Mouse (Mus musculus): ENCODE measurements at regions not wholly inside any gene's neighbourhood (a gene's known extent, or its start where the extent isn't known, plus 50 kb on each side); places are given as distances from the start of the nearest gene placed in this dataset.

GRCm38 (mm10) chr6:112207229-112207628, 66.3 kb upstream of the Lmcd1 start:
- no peaks in the 10 kb centered on the region for H3K9me3 ChIP-seq (ENCODE audit: low read length)
- H3K36me3 ChIP-seq (replicated peaks; ENCODE audit: insufficient read depth, low read length), result no peaks in the 10 kb centered on the region
- WGBS (ENCODE audit: insufficient replicate concordance), result 35% methylated on average over 5 of the region's 5 CpGs
- TF ChIP-seq EP300 (IDR thresholded peaks at IDR 0.05; ENCODE audit: low read depth), result no peak
- TF ChIP-seq CTCF (IDR thresholded peaks at IDR 0.05; ENCODE audit: low read depth), result peak; percentile 83
- ATAC-seq (no peak), DNase-seq (no peak)
- no peak overlapping the region for H3K4me3 ChIP-seq (ENCODE audit: low read depth, low read length)
- H3K4me2 ChIP-seq (ENCODE audit: low read depth, low read length), result no peak overlapping the region
- no peak overlapping the region for H3K9ac ChIP-seq (replicated peaks)
- no peaks in the 10 kb centered on the region for H3K4me1 ChIP-seq (ENCODE audit: insufficient read depth)
- H3K27me3 ChIP-seq (ENCODE audit: insufficient read depth, low read length), result no peaks in the 10 kb centered on the region
- H3K27ac ChIP-seq (ENCODE audit: low read depth), result no peak overlapping the region

GRCm38 (mm10) chr6:112210238-112210950, 63.2 kb upstream of the Lmcd1 start:
- no peak overlapping the region for H3K4me2 ChIP-seq (ENCODE audit: low read depth, low read length)
- no peak overlapping the region for H3K4me3 ChIP-seq (ENCODE audit: low read depth, low read length)
- H3K27ac ChIP-seq (ENCODE audit: low read depth), result no peak overlapping the region
- TF ChIP-seq EP300 (IDR thresholded peaks at IDR 0.05; ENCODE audit: low read depth), result no peak
- TF ChIP-seq CTCF (IDR thresholded peaks at IDR 0.05; ENCODE audit: low read depth), result peak; percentile 49
- no peak overlapping the region for H3K9ac ChIP-seq (replicated peaks)
- ATAC-seq (peak; percentile 100), DNase-seq (peak; percentile 70)
- H3K9me3 ChIP-seq (ENCODE audit: low read length), result no peaks in the 10 kb centered on the region
- no peaks in the 10 kb centered on the region for H3K27me3 ChIP-seq (ENCODE audit: insufficient read depth, low read length)
- no peaks in the 10 kb centered on the region for H3K4me1 ChIP-seq (ENCODE audit: insufficient read depth)
- H3K36me3 ChIP-seq (replicated peaks; ENCODE audit: insufficient read depth, low read length), result no peaks in the 10 kb centered on the region
- 22% methylated on average over 8 of the region's 8 CpGs for WGBS (ENCODE audit: insufficient replicate concordance)

- Histone ChIP-seq H3K4me1 (ENCODE audit: insufficient read depth) (no peaks in the 10 kb centered on the region), H3K27me3 (ENCODE audit: insufficient read depth, low read length) (no peaks in the 10 kb centered on the region), H3K4me3 (ENCODE audit: low read depth, low read length) (no peak overlapping the region), H3K9me3 (ENCODE audit: low read length) (no peaks in the 10 kb centered on the region), H3K9ac (replicated peaks) (no peak overlapping the region), H3K4me2 (ENCODE audit: low read depth, low read length) (no peak overlapping the region), H3K36me3 (replicated peaks; ENCODE audit: insufficient read depth, low read length) (no peaks in the 10 kb centered on the region), H3K27ac (ENCODE audit: low read depth) (no peak overlapping the region)
- 72% methylated on average over 3 of the region's 3 CpGs for WGBS (ENCODE audit: insufficient replicate concordance)
- no peak for DNase-seq
- no peak for ATAC-seq
- TF ChIP-seq CTCF (IDR thresholded peaks at IDR 0.05; ENCODE audit: low read depth), result no peak
- no peak for TF ChIP-seq EP300 (IDR thresholded peaks at IDR 0.05; ENCODE audit: low read depth)
Observed at GRCm38 (mm10) chr6:112216868-112217267, 56.7 kb upstream of the Lmcd1 start.

GRCm38 (mm10) chr6:112218248-112218647, 55.3 kb upstream of the Lmcd1 start:
- no peak overlapping the region for H3K4me3 ChIP-seq (ENCODE audit: low read depth, low read length)
- no peak for DNase-seq
- H3K27ac ChIP-seq (ENCODE audit: low read depth), result no peak overlapping the region
- WGBS (ENCODE audit: insufficient replicate concordance), result 83% methylated on average over 1 of the region's 1 CpGs
- H3K4me1 ChIP-seq (ENCODE audit: insufficient read depth), result no peaks in the 10 kb centered on the region; the same call in 1 of the 2 replicates
- no peak for ATAC-seq
- no peaks in the 10 kb centered on the region for H3K36me3 ChIP-seq (replicated peaks; ENCODE audit: insufficient read depth, low read length)
- H3K27me3 ChIP-seq (ENCODE audit: insufficient read depth, low read length), result no peaks in the 10 kb centered on the region
- TF ChIP-seq CTCF (IDR thresholded peaks at IDR 0.05; ENCODE audit: low read depth) (no peak), EP300 (IDR thresholded peaks at IDR 0.05; ENCODE audit: low read depth) (no peak)
- no peak overlapping the region for H3K4me2 ChIP-seq (ENCODE audit: low read depth, low read length)
- no peak overlapping the region for H3K9ac ChIP-seq (replicated peaks)
- no peaks in the 10 kb centered on the region for H3K9me3 ChIP-seq (ENCODE audit: low read length)

GRCm38 (mm10) chr6:112219641-112220040, 53.9 kb upstream of the Lmcd1 start:
- no peaks in the 10 kb centered on the region for H3K27me3 ChIP-seq (ENCODE audit: insufficient read depth, low read length)
- DNase-seq (no peak), ATAC-seq (no peak)
- H3K4me1 ChIP-seq (ENCODE audit: insufficient read depth), result peaks cover 3% of the 10 kb centered on the region; the same call in 1 of the 2 replicates
- H3K9ac ChIP-seq (replicated peaks), result no peak overlapping the region
- no peak overlapping the region for H3K27ac ChIP-seq (ENCODE audit: low read depth)
- no peaks in the 10 kb centered on the region for H3K9me3 ChIP-seq (ENCODE audit: low read length)
- no peaks in the 10 kb centered on the region for H3K36me3 ChIP-seq (replicated peaks; ENCODE audit: insufficient read depth, low read length)
- TF ChIP-seq EP300 (IDR thresholded peaks at IDR 0.05; ENCODE audit: low read depth), result no peak
- no peak for TF ChIP-seq CTCF (IDR thresholded peaks at IDR 0.05; ENCODE audit: low read depth)
- H3K4me2 ChIP-seq (ENCODE audit: low read depth, low read length), result no peak overlapping the region
- H3K4me3 ChIP-seq (ENCODE audit: low read depth, low read length), result no peak overlapping the region
- WGBS (ENCODE audit: insufficient replicate concordance), result 75% methylated on average over 7 of the region's 7 CpGs

GRCm38 (mm10) chr6:112220149-112220548, 53.4 kb upstream of the Lmcd1 start:
- no peak for ATAC-seq
- DNase-seq, result no peak
- TF ChIP-seq CTCF (IDR thresholded peaks at IDR 0.05; ENCODE audit: low read depth) (no peak), EP300 (IDR thresholded peaks at IDR 0.05; ENCODE audit: low read depth) (no peak)
- Histone ChIP-seq H3K4me2 (ENCODE audit: low read depth, low read length) (no peak overlapping the region), H3K4me3 (ENCODE audit: low read depth, low read length) (no peak overlapping the region), H3K4me1 (ENCODE audit: insufficient read depth) (peaks cover 3% of the 10 kb centered on the region; the same call in 1 of the 2 replicates), H3K9ac (replicated peaks) (no peak overlapping the region), H3K9me3 (ENCODE audit: low read length) (no peaks in the 10 kb centered on the region), H3K27ac (ENCODE audit: low read depth) (no peak overlapping the region), H3K27me3 (ENCODE audit: insufficient read depth, low read length) (no peaks in the 10 kb centered on the region), H3K36me3 (replicated peaks; ENCODE audit: insufficient read depth, low read length) (no peaks in the 10 kb centered on the region)
- 75% methylated on average over 3 of the region's 3 CpGs for WGBS (ENCODE audit: insufficient replicate concordance)

All from liver, postnatal 0 days (tissue).